Mouse (Mus musculus): Measurements from ENCODE around the gene Sh3gl3. TPM values are rescaled to one million over a fixed set of nuclear protein-coding genes. Genes with fewer than 3 reads are reported as not detected.

The Sh3gl3 gene
- polyA plus RNA-seq, 1 experiment from 2014 or later: 72.2 TPM

Other genes with a start within 250 kb of the Sh3gl3 start
- 79.5 and 84.3 TPM in 2 replicates for gene Hdgfl3, start 239.4 kb upstream of the Sh3gl3 start, polyA plus RNA-seq (2014; fragmentation: Nextera tagmentation; extraction: Ambion mirVana)
- 0.20 and 0.25 TPM in 2 replicates for gene Bnc1, start 181.5 kb upstream of the Sh3gl3 start, polyA plus RNA-seq (2014; fragmentation: Nextera tagmentation; extraction: Ambion mirVana)
- gene Adamtsl3, start 161.9 kb downstream of the Sh3gl3 start, polyA plus RNA-seq (2014; fragmentation: Nextera tagmentation; extraction: Ambion mirVana): 1.0 and 1.2 TPM in 2 replicates